Mouse (Mus musculus): Measurements from ENCODE around the gene Mllt3. TPM values are rescaled to one million over a fixed set of nuclear protein-coding genes. Genes with fewer than 3 reads are reported as not detected.

Gene Mllt3
- polyA plus RNA-seq, 1 experiment from 2014 or later = 40.1 TPM

GRCm38 (mm10) chr4:87944320-87944719, 88.8 kb downstream of the Mllt3 start:
- ATAC-seq (ENCODE audit: extremely low read depth, insufficient number of reproducible peaks, low FRiP score, low TSS enrichment) = no peak
- Histone ChIP-seq H3K4me1 (peaks cover 37% of the 10 kb centered on the region), H3K4me2 (no peak overlapping the region), H3K9me3 (no peaks in the 10 kb centered on the region), H3K4me3 (no peak overlapping the region), H3K27ac (replicated peaks) (no peak overlapping the region), H3K36me3 (no peaks in the 10 kb centered on the region), H3K27me3 (replicated peaks) (no peaks in the 10 kb centered on the region), H3K9ac (no peak overlapping the region)
- WGBS = 71% methylated on average over 3 of the region's 3 CpGs

- 60% methylated on average over 8 of the region's 8 CpGs for WGBS
These were observed 90.2 kb downstream of the Mllt3 start for GRCm38 (mm10) chr4:87942921-87943403.

GRCm38 (mm10) chr4:87939474-87940154, 93.5 kb downstream of the Mllt3 start:
- no peaks in the 10 kb centered on the region for H3K9me3 ChIP-seq
- no peak for ATAC-seq (ENCODE audit: extremely low read depth, insufficient number of reproducible peaks, low FRiP score, low TSS enrichment)
- peaks cover 35% of the 10 kb centered on the region for H3K4me1 ChIP-seq
- H3K27me3 ChIP-seq (replicated peaks) = no peaks in the 10 kb centered on the region
- no peak overlapping the region for H3K27ac ChIP-seq (replicated peaks)
- WGBS = 85% methylated on average over 7 of the region's 7 CpGs
- no peak overlapping the region for H3K4me2 ChIP-seq
- H3K4me3 ChIP-seq = no peak overlapping the region
- H3K36me3 ChIP-seq = no peaks in the 10 kb centered on the region
- no peak overlapping the region for H3K9ac ChIP-seq

More at GRCm38 (mm10) chr4:87942921-87943403, 90.2 kb downstream of the Mllt3 start:
- Histone ChIP-seq H3K4me3 (no peak overlapping the region), H3K9me3 (no peaks in the 10 kb centered on the region), H3K9ac (no peak overlapping the region), H3K27ac (replicated peaks) (no peak overlapping the region), H3K4me2 (no peak overlapping the region), H3K4me1 (peaks cover 37% of the 10 kb centered on the region), H3K36me3 (no peaks in the 10 kb centered on the region), H3K27me3 (replicated peaks) (no peaks in the 10 kb centered on the region)
- no peak for ATAC-seq (ENCODE audit: extremely low read depth, insufficient number of reproducible peaks, low FRiP score, low TSS enrichment)

GRCm38 (mm10) chr4:87936326-87936725, 96.8 kb downstream of the Mllt3 start:
- Histone ChIP-seq H3K4me1 (peaks cover 40% of the 10 kb centered on the region), H3K27me3 (replicated peaks) (no peaks in the 10 kb centered on the region), H3K4me2 (no peak overlapping the region), H3K9me3 (no peaks in the 10 kb centered on the region), H3K27ac (replicated peaks) (0 out of 2 replicates have a peak overlapping the region, but pooled peaks have one; percentile 37), H3K4me3 (no peak overlapping the region), H3K36me3 (no peaks in the 10 kb centered on the region), H3K9ac (no peak overlapping the region)
- 33% methylated on average over 2 of the region's 2 CpGs for WGBS
- ATAC-seq (ENCODE audit: extremely low read depth, insufficient number of reproducible peaks, low FRiP score, low TSS enrichment) = no peak

- H3K36me3 ChIP-seq = no peaks in the 10 kb centered on the region
- H3K27ac ChIP-seq (replicated peaks) = peak overlapping the region; percentile 93
- no peaks in the 10 kb centered on the region for H3K27me3 ChIP-seq (replicated peaks)
- H3K9ac ChIP-seq = 0 out of 2 replicates have a peak overlapping the region, but pooled peaks have one; percentile 7
- H3K4me2 ChIP-seq = peak overlapping the region; percentile 56
- 39% methylated on average over 4 of the region's 4 CpGs for WGBS
- peak; percentile 45 for ATAC-seq (ENCODE audit: extremely low read depth, insufficient number of reproducible peaks, low FRiP score, low TSS enrichment)
- H3K9me3 ChIP-seq = no peaks in the 10 kb centered on the region
- H3K4me3 ChIP-seq = peak overlapping the region; percentile 11; the same call in 1 of the 2 replicates
- peaks cover 49% of the 10 kb centered on the region for H3K4me1 ChIP-seq
These were observed 99.3 kb downstream of the Mllt3 start for GRCm38 (mm10) chr4:87933701-87934337.

- no peak overlapping the region for H3K4me3 ChIP-seq
- ATAC-seq (ENCODE audit: extremely low read depth, insufficient number of reproducible peaks, low FRiP score, low TSS enrichment) = no peak
- no peaks in the 10 kb centered on the region for H3K9me3 ChIP-seq
- 0 out of 2 replicates have a peak overlapping the region, but pooled peaks have one; percentile 20 for H3K27ac ChIP-seq (replicated peaks)
- H3K27me3 ChIP-seq (replicated peaks) = no peaks in the 10 kb centered on the region
- H3K36me3 ChIP-seq = no peaks in the 10 kb centered on the region
- peaks cover 46% of the 10 kb centered on the region for H3K4me1 ChIP-seq
- H3K9ac ChIP-seq = no peak overlapping the region
- H3K4me2 ChIP-seq = no peak overlapping the region
- 76% methylated on average over 8 of the region's 8 CpGs for WGBS
These were observed 102.6 kb downstream of the Mllt3 start for GRCm38 (mm10) chr4:87930356-87931245.

- Histone ChIP-seq H3K4me3 (no peak overlapping the region), H3K36me3 (no peaks in the 10 kb centered on the region), H3K27me3 (replicated peaks) (no peaks in the 10 kb centered on the region), H3K4me2 (no peak overlapping the region), H3K4me1 (peaks cover 34% of the 10 kb centered on the region), H3K9ac (no peak overlapping the region), H3K27ac (replicated peaks) (no peak overlapping the region), H3K9me3 (no peaks in the 10 kb centered on the region)
- no peak for ATAC-seq (ENCODE audit: extremely low read depth, insufficient number of reproducible peaks, low FRiP score, low TSS enrichment)
- WGBS = 63% methylated on average over 3 of the region's 3 CpGs
These were observed 104.5 kb downstream of the Mllt3 start for GRCm38 (mm10) chr4:87928603-87929199.

- Histone ChIP-seq H3K27me3 (replicated peaks) (no peaks in the 10 kb centered on the region), H3K4me1 (peaks cover 25% of the 10 kb centered on the region), H3K9ac (no peak overlapping the region), H3K9me3 (no peaks in the 10 kb centered on the region), H3K4me3 (no peak overlapping the region), H3K4me2 (no peak overlapping the region), H3K27ac (replicated peaks) (no peak overlapping the region), H3K36me3 (no peaks in the 10 kb centered on the region)
- WGBS = 43% methylated on average over 10 of the region's 10 CpGs
- no peak for ATAC-seq (ENCODE audit: extremely low read depth, insufficient number of reproducible peaks, low FRiP score, low TSS enrichment)
These were observed 105.8 kb downstream of the Mllt3 start for GRCm38 (mm10) chr4:87927354-87927753.

GRCm38 (mm10) chr4:87920664-87921063, 112.5 kb downstream of the Mllt3 start:
- Histone ChIP-seq H3K27ac (replicated peaks) (no peak overlapping the region), H3K9me3 (no peaks in the 10 kb centered on the region), H3K27me3 (replicated peaks) (no peaks in the 10 kb centered on the region), H3K4me2 (no peak overlapping the region), H3K36me3 (no peaks in the 10 kb centered on the region), H3K4me1 (peaks cover 6% of the 10 kb centered on the region; the same call in 1 of the 2 replicates), H3K9ac (no peak overlapping the region), H3K4me3 (no peak overlapping the region)
- 57% methylated on average over 8 of the region's 8 CpGs for WGBS
- ATAC-seq (ENCODE audit: extremely low read depth, insufficient number of reproducible peaks, low FRiP score, low TSS enrichment) = no peak

- peaks cover 7% of the 10 kb centered on the region for H3K4me1 ChIP-seq
- H3K36me3 ChIP-seq = no peaks in the 10 kb centered on the region
- H3K27me3 ChIP-seq (replicated peaks) = no peaks in the 10 kb centered on the region
- no peak overlapping the region for H3K4me2 ChIP-seq
- H3K9me3 ChIP-seq = no peaks in the 10 kb centered on the region
- H3K27ac ChIP-seq (replicated peaks) = no peak overlapping the region
- no peak overlapping the region for H3K9ac ChIP-seq
- WGBS = 74% methylated on average over 6 of the region's 6 CpGs
- H3K4me3 ChIP-seq = no peak overlapping the region
- no peak for ATAC-seq (ENCODE audit: extremely low read depth, insufficient number of reproducible peaks, low FRiP score, low TSS enrichment)
These were observed 121.8 kb downstream of the Mllt3 start for GRCm38 (mm10) chr4:87911172-87911994.
